Mouse (Mus musculus) CH12.LX (cell line): ENCODE measurements at regions not wholly inside any gene's neighbourhood (a gene's known extent, or its start where the extent isn't known, plus 50 kb on each side); places are given as distances from the start of the nearest gene placed in this dataset.

ENCODE experiments used
- DNase-seq: peaks from one replicate; pipeline ENCODE4 v3.0.0-alpha.2; 2013; ENCODE audit errors: extremely low read depth
- H3K27ac ChIP-seq: 2 replicates; pipeline ENCODE4 v1.5.1; 2012; ENCODE audit warnings: low read depth, mild to moderate bottlenecking, control low read depth, moderate library complexity; ENCODE audit not compliant: insufficient read depth
- H3K27me3 ChIP-seq: replicated peaks from 2 replicates; pipeline ENCODE3; 2012; ENCODE audit warnings: inconsistent platforms
- H3K36me3 ChIP-seq, 2 experiments: replicated peaks in 1 of 2; 2 replicates each; pipeline versions ENCODE3 to v1.6.1; 2012; ENCODE audit warnings: inconsistent platforms in 1 of 2, low read length in 1 of 2, mild to moderate bottlenecking in 1 of 2, mixed read lengths in 1 of 2, moderate library complexity in 1 of 2; ENCODE audit not compliant: control insufficient read depth in 1 of 2, insufficient read depth in 1 of 2
- H3K4me1 ChIP-seq, 2 experiments: 2 replicates each; pipeline ENCODE4 v1.6.1; 2012; ENCODE audit warnings: inconsistent platforms in 1 of 2, moderate library complexity in 1 of 2; ENCODE audit not compliant: insufficient read depth in 2 of 2, control insufficient read depth in 1 of 2
- H3K4me2 ChIP-seq: 2 replicates; pipeline ENCODE4 v1.6.1; 2012; ENCODE audit warnings: low read depth, mild to moderate bottlenecking, control low read depth; ENCODE audit not compliant: poor library complexity, insufficient read depth, severe bottlenecking
- H3K4me3 ChIP-seq, 3 experiments: fragments of 150-350 bp in 1 of 3; sonication (generic) in 1 of 3; replicated peaks in 1 of 3; 2 replicates each; pipeline versions ENCODE3 to v1.5.1; 2011 to 2012; ENCODE audit warnings: low read depth in 2 of 3, low read length in 2 of 3, mild to moderate bottlenecking in 2 of 3, moderate library complexity in 2 of 3, control low read depth in 1 of 3, improper control_type of control experiment in 1 of 3, inconsistent platforms in 1 of 3, mixed read lengths in 1 of 3; ENCODE audit not compliant: poor library complexity in 1 of 3
- H3K79me2 ChIP-seq: replicated peaks from 2 replicates; pipeline ENCODE4 v1.6.1; 2012; ENCODE audit warnings: mild to moderate bottlenecking, moderate library complexity; ENCODE audit not compliant: control insufficient read depth, poor library complexity, insufficient read depth, severe bottlenecking; ENCODE audit errors: extremely low read depth
- H3K9ac ChIP-seq: 2 replicates; pipeline ENCODE4 v1.6.1; 2012; ENCODE audit warnings: low read depth, mild to moderate bottlenecking, control low read depth, moderate library complexity; ENCODE audit not compliant: insufficient read depth
- H3K9me3 ChIP-seq: replicated peaks from 2 replicates; pipeline ENCODE3; 2012; ENCODE audit warnings: low read length, inconsistent platforms, mixed read lengths
- BHLHE40 ChIP-seq: IDR thresholded peaks from 2 replicates; pipeline ENCODE4 v1.6.1; 2011; ENCODE audit warnings: mild to moderate bottlenecking, low read depth, low read length, improper control_type of control experiment
- ELF1 ChIP-seq: IDR thresholded peaks from 2 replicates; pipeline ENCODE4 v1.6.1; 2014; ENCODE audit warnings: low read depth, mild to moderate bottlenecking, inconsistent platforms, low read length, improper control_type of control experiment
- GABPA ChIP-seq: IDR thresholded peaks from 2 replicates; pipeline ENCODE4 v1.6.1; 2012; ENCODE audit warnings: low read depth, low read length, improper control_type of control experiment, inconsistent platforms; ENCODE audit not compliant: insufficient replicate concordance
- HCFC1 ChIP-seq: IDR thresholded peaks from 2 replicates; pipeline ENCODE4 v1.6.1; 2012; ENCODE audit warnings: low read depth, mild to moderate bottlenecking, inconsistent platforms, low read length, improper control_type of control experiment
- IRF4 ChIP-seq: IDR thresholded peaks from 2 replicates; pipeline ENCODE4 v1.6.1; 2014; ENCODE audit warnings: low read depth, mild to moderate bottlenecking, inconsistent platforms, low read length, improper control_type of control experiment
- MAFK ChIP-seq: IDR thresholded peaks from 2 replicates; pipeline ENCODE4 v1.6.1; 2011; ENCODE audit warnings: low read length, improper control_type of control experiment; ENCODE audit not compliant: insufficient replicate concordance
- MAX ChIP-seq: IDR thresholded peaks from 2 replicates; pipeline ENCODE4 v1.6.1; 2011; ENCODE audit warnings: low read length, improper control_type of control experiment
- MYC ChIP-seq: IDR thresholded peaks from 2 replicates; pipeline ENCODE4 v1.6.1; 2011; ENCODE audit warnings: low read depth, mild to moderate bottlenecking, improper control_type of control experiment, low read length
- NELFE ChIP-seq: IDR thresholded peaks from 2 replicates; pipeline ENCODE4 v1.6.1; 2011; ENCODE audit warnings: low read depth, low read length, improper control_type of control experiment
- NRF1 ChIP-seq: IDR thresholded peaks from 2 replicates; pipeline ENCODE4 v1.6.1; 2014; ENCODE audit warnings: low read depth, mild to moderate bottlenecking, inconsistent platforms, low read length, improper control_type of control experiment, moderate library complexity
- PAX5 ChIP-seq: IDR thresholded peaks from 2 replicates; pipeline ENCODE4 v1.6.1; 2012; ENCODE audit warnings: low read length, inconsistent platforms, mixed read lengths
- POLR2AphosphoS2 ChIP-seq: IDR thresholded peaks from 2 replicates; pipeline ENCODE4 v1.6.1; 2011; ENCODE audit warnings: low read depth, low read length, improper control_type of control experiment
- RAD21 ChIP-seq: IDR thresholded peaks from 2 replicates; pipeline ENCODE4 v1.6.1; 2011; ENCODE audit warnings: low read depth, mild to moderate bottlenecking, low read length, improper control_type of control experiment, moderate library complexity
- SMC3 ChIP-seq: IDR thresholded peaks from 2 replicates; pipeline ENCODE4 v1.6.1; 2011; ENCODE audit warnings: low read depth, low read length, improper control_type of control experiment
- TBP ChIP-seq: conservative IDR thresholded peaks from 2 replicates; pipeline ENCODE4 v1.6.1; 2011; ENCODE audit warnings: low read depth, low read length, improper control_type of control experiment
- UBTF ChIP-seq: IDR thresholded peaks from 2 replicates; pipeline ENCODE4 v1.6.1; 2012; ENCODE audit warnings: low read depth, mild to moderate bottlenecking, inconsistent platforms, low read length, improper control_type of control experiment, moderate library complexity
- USF1 ChIP-seq: IDR thresholded peaks from 2 replicates; pipeline ENCODE4 v1.6.1; 2014; ENCODE audit warnings: low read depth, mild to moderate bottlenecking, inconsistent platforms, low read length, improper control_type of control experiment
- USF2 ChIP-seq: conservative IDR thresholded peaks from 2 replicates; pipeline ENCODE4 v1.6.1; 2011; ENCODE audit warnings: low read depth, low read length, improper control_type of control experiment
- ZC3H11A ChIP-seq: IDR thresholded peaks from 2 replicates; pipeline ENCODE4 v1.6.1; 2012; ENCODE audit warnings: low read depth, mild to moderate bottlenecking, inconsistent platforms, low read length, improper control_type of control experiment
- ZMIZ1 ChIP-seq: IDR thresholded peaks from 2 replicates; pipeline ENCODE4 v1.6.1; 2012; ENCODE audit warnings: low read depth, mild to moderate bottlenecking, inconsistent platforms, low read length, improper control_type of control experiment
- ZNF384 ChIP-seq: IDR thresholded peaks from 2 replicates; pipeline ENCODE4 v1.6.1; 2012; ENCODE audit warnings: low read depth, low read length, improper control_type of control experiment, inconsistent platforms
- dilution Hi-C: fragments of 300-500 bp; cut with MboI; formaldehyde crosslinking; loops from 2 replicates; pipeline ENCODE4 v1.14.3; 2020; ENCODE audit warnings: low sequenced_read_pairs; ENCODE audit not compliant: extremely low pct_unique_long_range_greater_than_20kb, extremely low pct_ligation_motif_present
- in situ Hi-C: fragments of 300-500 bp; cut with MboI; formaldehyde crosslinking; loops from 3 replicates; pipeline ENCODE4 v1.14.3; 2019; ENCODE audit warnings: low sequenced_read_pairs, low pct_ligation_motif_present, low pct_unique_long_range_greater_than_20kb, mixed read lengths

DNA sequence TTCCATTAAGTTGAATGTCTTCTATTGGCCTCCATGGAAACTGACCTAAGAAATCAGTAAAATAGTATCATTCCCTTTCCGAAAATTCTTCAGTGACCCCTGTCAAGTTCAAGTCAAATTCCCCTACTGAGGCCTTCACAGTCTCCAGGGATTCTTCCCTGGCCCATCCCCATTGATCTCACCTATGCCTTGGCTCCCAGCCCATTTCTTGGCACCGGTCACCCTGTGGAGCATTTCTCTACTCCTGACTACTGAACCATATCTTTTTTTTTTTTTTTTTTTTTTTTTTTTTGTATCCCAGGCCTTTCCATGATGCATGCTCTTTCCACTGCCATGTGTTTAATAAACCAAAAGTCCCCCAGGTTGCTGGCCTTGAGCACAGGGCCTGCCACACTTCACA is 124.8 kb upstream of the Zmiz1 start:
- in situ Hi-C loops (loop anchor here (10.0 kb wide), 1 partner anchor 169 kb away; no protein-coding TSS in a partner anchor), dilution Hi-C loops (no loop called here)
- DNase-seq: no peak
- no peak overlapping the region for H3K4me2 ChIP-seq
- no peak for TF ChIP-seq HCFC1
- TF ChIP-seq IRF4: no peak
- no peak for TF ChIP-seq ELF1
- no peak for TF ChIP-seq MAX
- no peak for TF ChIP-seq GABPA
- no peak for TF ChIP-seq RAD21
- no peak for TF ChIP-seq POLR2AphosphoS2
- TF ChIP-seq TBP: no peak
- no peak for TF ChIP-seq SMC3
- TF ChIP-seq USF2: no peak
- no peak for TF ChIP-seq NELFE
- TF ChIP-seq ZMIZ1: no peak
- TF ChIP-seq BHLHE40: no peak
- TF ChIP-seq USF1: no peak
- H3K4me3 ChIP-seq: no peak overlapping the region
- H3K9ac ChIP-seq: no peak overlapping the region
- peaks cover 0 to 4% of the 10 kb centered on the region in 2 experiments; a peak in 1 of 4 replicates for H3K4me1 ChIP-seq
- peaks cover 2% of the 10 kb centered on the region for H3K27me3 ChIP-seq
- no peak overlapping the region for H3K27ac ChIP-seq
- no peaks in the 10 kb centered on the region for H3K36me3 ChIP-seq
- H3K79me2 ChIP-seq: no peaks in the 10 kb centered on the region
- H3K9me3 ChIP-seq: peaks cover 4% of the 10 kb centered on the region

GRCm38 (mm10) chr14:25336875-25337274 is 122.1 kb upstream of the Zmiz1 start:
- Histone ChIP-seq H3K4me1 (no peaks in the 10 kb centered on the region), H3K27ac (no peak overlapping the region)

More at GRCm38 (mm10) chr14:25336875-25337274, 122.1 kb upstream of the Zmiz1 start:
- Histone ChIP-seq H3K27me3 (peaks cover 2% of the 10 kb centered on the region), H3K4me3 (no peak overlapping the region)
- no peak for TF ChIP-seq ZC3H11A
- TF ChIP-seq SMC3: no peak
- no peak for TF ChIP-seq MAFK
- TF ChIP-seq ZMIZ1: no peak
- TF ChIP-seq POLR2AphosphoS2: no peak
- no peak for TF ChIP-seq NRF1
- TF ChIP-seq IRF4: no peak
- TF ChIP-seq ZNF384: no peak
- TF ChIP-seq HCFC1: no peak
- no peak for TF ChIP-seq PAX5
- no peak for TF ChIP-seq MYC
- no peak for TF ChIP-seq USF2
- no peak for TF ChIP-seq UBTF
- TF ChIP-seq, all 38 proteins: peak for 0
- Histone ChIP-seq H3K4me2 (no peak overlapping the region), H3K36me3 (no peaks in the 10 kb centered on the region), H3K79me2 (no peaks in the 10 kb centered on the region), H3K9ac (no peak overlapping the region), H3K9me3 (peaks cover 2% of the 10 kb centered on the region)
- DNase-seq: no peak
- dilution Hi-C loops: no loop called here
- in situ Hi-C loops: loop anchor here (10.0 kb wide), 1 partner anchor 172 kb away; no protein-coding TSS in a partner anchor
